Mouse (Mus musculus): ENCODE measurements around the gene Hemk1.

The Hemk1 gene

GRCm38 (mm10) chr9:107288711-107289110 is 49.4 kb downstream of the Hemk1 start:
- Histone ChIP-seq H3K27me3 (ENCODE audit: insufficient read depth, low read length) (no peaks in the 10 kb centered on the region; the same call in 1 of the 2 replicates), H3K4me1 (replicated peaks; ENCODE audit: low read depth, low read length) (peaks cover 61% of the 10 kb centered on the region), H3K9me3 (ENCODE audit: low read length) (no peaks in the 10 kb centered on the region), H3K36me3 (ENCODE audit: insufficient read depth, low read length) (peaks cover 31% of the 10 kb centered on the region), H3K4me3 (replicated peaks; ENCODE audit: low read length) (peak overlapping the region; percentile 87)
- TF ChIP-seq NANOG (IDR thresholded peaks at IDR 0.05; ENCODE audit: borderline replicate concordance, low read length) (no peak), CTCF (conservative IDR thresholded peaks at IDR 0.05; ENCODE audit: low read length) (no peak), POU5F1 (IDR thresholded peaks at IDR 0.05; ENCODE audit: borderline replicate concordance, low read length) (no peak)

- Histone ChIP-seq H3K4me3 (replicated peaks; ENCODE audit: low read length) (peak overlapping the region; percentile 87), H3K9me3 (ENCODE audit: low read length) (no peaks in the 10 kb centered on the region), H3K36me3 (ENCODE audit: insufficient read depth, low read length) (peaks cover 31% of the 10 kb centered on the region), H3K4me1 (replicated peaks; ENCODE audit: low read depth, low read length) (peaks cover 62% of the 10 kb centered on the region), H3K27me3 (ENCODE audit: insufficient read depth, low read length) (no peaks in the 10 kb centered on the region; the same call in 1 of the 2 replicates)
- no peak for TF ChIP-seq POU5F1 (IDR thresholded peaks at IDR 0.05; ENCODE audit: borderline replicate concordance, low read length)
- TF ChIP-seq CTCF (conservative IDR thresholded peaks at IDR 0.05; ENCODE audit: low read length) = no peak
- TF ChIP-seq NANOG (IDR thresholded peaks at IDR 0.05; ENCODE audit: borderline replicate concordance, low read length) = no peak
Measured at GRCm38 (mm10) chr9:107288105-107288650, 50.0 kb downstream of the Hemk1 start.

GRCm38 (mm10) chr9:107287294-107287693 is 50.9 kb downstream of the Hemk1 start:
- Histone ChIP-seq H3K9me3 (ENCODE audit: low read length) (no peaks in the 10 kb centered on the region), H3K4me1 (replicated peaks; ENCODE audit: low read depth, low read length) (peaks cover 71% of the 10 kb centered on the region), H3K27me3 (ENCODE audit: insufficient read depth, low read length) (no peaks in the 10 kb centered on the region), H3K4me3 (replicated peaks; ENCODE audit: low read length) (peak overlapping the region; percentile 87; the same call in 1 of the 2 replicates), H3K36me3 (ENCODE audit: insufficient read depth, low read length) (peaks cover 31% of the 10 kb centered on the region)
- no peak for TF ChIP-seq NANOG (IDR thresholded peaks at IDR 0.05; ENCODE audit: borderline replicate concordance, low read length)
- TF ChIP-seq CTCF (conservative IDR thresholded peaks at IDR 0.05; ENCODE audit: low read length) = no peak
- no peak for TF ChIP-seq POU5F1 (IDR thresholded peaks at IDR 0.05; ENCODE audit: borderline replicate concordance, low read length)

- Histone ChIP-seq H3K4me3 (replicated peaks; ENCODE audit: low read length) (0 out of 2 replicates have a peak overlapping the region, but pooled peaks have one; percentile 11), H3K36me3 (ENCODE audit: insufficient read depth, low read length) (peaks cover 35% of the 10 kb centered on the region), H3K9me3 (ENCODE audit: low read length) (no peaks in the 10 kb centered on the region), H3K27me3 (ENCODE audit: insufficient read depth, low read length) (no peaks in the 10 kb centered on the region), H3K4me1 (replicated peaks; ENCODE audit: low read depth, low read length) (peaks cover 88% of the 10 kb centered on the region)
- TF ChIP-seq CTCF (conservative IDR thresholded peaks at IDR 0.05; ENCODE audit: low read length) (no peak), NANOG (IDR thresholded peaks at IDR 0.05; ENCODE audit: borderline replicate concordance, low read length) (no peak), POU5F1 (IDR thresholded peaks at IDR 0.05; ENCODE audit: borderline replicate concordance, low read length) (no peak)
Measured at GRCm38 (mm10) chr9:107285009-107285408, 53.1 kb downstream of the Hemk1 start.

- TF ChIP-seq NANOG (IDR thresholded peaks at IDR 0.05; ENCODE audit: borderline replicate concordance, low read length) (no peak), POU5F1 (IDR thresholded peaks at IDR 0.05; ENCODE audit: borderline replicate concordance, low read length) (no peak), CTCF (conservative IDR thresholded peaks at IDR 0.05; ENCODE audit: low read length) (no peak)
- Histone ChIP-seq H3K36me3 (ENCODE audit: insufficient read depth, low read length) (peaks cover 43% of the 10 kb centered on the region), H3K9me3 (ENCODE audit: low read length) (no peaks in the 10 kb centered on the region), H3K27me3 (ENCODE audit: insufficient read depth, low read length) (no peaks in the 10 kb centered on the region), H3K4me3 (replicated peaks; ENCODE audit: low read length) (no peak overlapping the region), H3K4me1 (replicated peaks; ENCODE audit: low read depth, low read length) (peaks cover 90% of the 10 kb centered on the region)
Measured at GRCm38 (mm10) chr9:107282951-107283350, 55.2 kb downstream of the Hemk1 start.

GRCm38 (mm10) chr9:107281241-107281987 is 56.7 kb downstream of the Hemk1 start:
- Histone ChIP-seq H3K9me3 (ENCODE audit: low read length) (no peaks in the 10 kb centered on the region), H3K4me1 (replicated peaks; ENCODE audit: low read depth, low read length) (peaks cover 88% of the 10 kb centered on the region)
- TF ChIP-seq POU5F1 (IDR thresholded peaks at IDR 0.05; ENCODE audit: borderline replicate concordance, low read length) (no peak), NANOG (IDR thresholded peaks at IDR 0.05; ENCODE audit: borderline replicate concordance, low read length) (no peak), CTCF (conservative IDR thresholded peaks at IDR 0.05; ENCODE audit: low read length) (no peak)

GRCm38 (mm10) chr9:107280322-107281027 is 57.7 kb downstream of the Hemk1 start:
- H3K4me3 ChIP-seq (replicated peaks; ENCODE audit: low read length) = peak overlapping the region; percentile 63
- peaks cover 30% of the 10 kb centered on the region for H3K36me3 ChIP-seq (ENCODE audit: insufficient read depth, low read length)
- H3K9me3 ChIP-seq (ENCODE audit: low read length) = no peaks in the 10 kb centered on the region
- no peaks in the 10 kb centered on the region for H3K27me3 ChIP-seq (ENCODE audit: insufficient read depth, low read length)
- peaks cover 88% of the 10 kb centered on the region for H3K4me1 ChIP-seq (replicated peaks; ENCODE audit: low read depth, low read length)
- TF ChIP-seq CTCF (conservative IDR thresholded peaks at IDR 0.05; ENCODE audit: low read length) = no peak
- TF ChIP-seq POU5F1 (IDR thresholded peaks at IDR 0.05; ENCODE audit: borderline replicate concordance, low read length) = no peak
- 0 out of 2 replicates have a peak, but pooled peaks have one; percentile 27 for TF ChIP-seq NANOG (IDR thresholded peaks at IDR 0.05; ENCODE audit: borderline replicate concordance, low read length)

More at GRCm38 (mm10) chr9:107281241-107281987, 56.7 kb downstream of the Hemk1 start:
- peaks cover 30% of the 10 kb centered on the region for H3K36me3 ChIP-seq (ENCODE audit: insufficient read depth, low read length)
- peak overlapping the region; percentile 63 for H3K4me3 ChIP-seq (replicated peaks; ENCODE audit: low read length)
- no peaks in the 10 kb centered on the region for H3K27me3 ChIP-seq (ENCODE audit: insufficient read depth, low read length)

All from E14TG2a.4 (cell line).